Mouse (Mus musculus) bone marrow, adult 2 months (tissue): Measurements from ENCODE around the gene Slirp.

Experiments
- CTCF ChIP-seq: fragments of 200-500 bp; IDR thresholded peaks from 2 replicates; pipeline ENCODE4 v1.5.1; 2011; ENCODE audit warnings: low read length, control low read depth; ENCODE audit not compliant: control insufficient read depth, insufficient read depth
- POLR2A ChIP-seq: fragments of 200-500 bp; IDR thresholded peaks from 2 replicates; pipeline ENCODE4 v1.6.1; 2011; ENCODE audit warnings: low read depth, mild to moderate bottlenecking, control low read depth, low read length, borderline replicate concordance; ENCODE audit not compliant: control insufficient read depth

DNA sequence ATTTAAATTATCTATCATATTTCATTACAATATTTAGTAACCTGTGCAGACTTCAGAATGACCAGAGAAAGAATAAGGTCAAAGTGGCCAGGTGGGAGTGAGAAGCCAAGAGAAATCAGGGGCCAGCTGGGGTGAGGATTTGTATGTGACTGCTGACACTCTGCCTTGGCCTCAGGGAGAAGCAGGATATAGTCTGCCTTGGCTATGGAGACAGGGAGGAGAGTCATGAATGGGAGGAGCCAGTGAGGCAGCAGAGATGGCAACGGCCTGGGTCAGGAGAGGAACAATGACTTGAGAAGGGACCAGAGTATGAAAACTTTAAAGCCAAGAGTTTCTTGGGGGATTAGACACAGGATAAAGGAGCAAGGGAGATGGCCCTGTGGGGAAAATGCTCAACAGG is 20.0 kb upstream of the Slirp start:
- TF ChIP-seq POLR2A, result no peak
- no peak for TF ChIP-seq CTCF
